In genomic region chr13:96510635-96511034, GRCm38 (mm10) we compare ENCODE assay signal across 9 mouse cellular contexts. TPM values are rescaled to one million over a fixed set of nuclear protein-coding genes. Genes with fewer than 3 reads are reported as not detected.
DNase-seq lines count a peak whose midpoint lies in the region; ATAC-seq and TF ChIP-seq lines count a peak whose summit lies in the region.
"Had no signal": no experiment of that assay in that cellular context is flagged by ENCODE, and none has a peak within 500 bp of the region (broad histone marks: within the 10 kb centered on the region; RNA-seq: fewer than 3 reads in every experiment).

No protein-coding gene starts in this region.

- peak overlapping the region; percentile 48; the same call in 1 of the 2 replicates for H3K27ac ChIP-seq in left cerebral cortex, adult 2 months
- peak overlapping the region; percentile 51 for H3K27ac ChIP-seq in heart, embryonic 15.5 days

- no peak overlapping the region for H3K9ac ChIP-seq in heart, embryonic 15.5 days

- no peak for DNase-seq in left cerebral cortex, adult 2 months (ENCODE audit: extremely low spot score in 1 of 2, low spot score in 2 of 2)
- DNase-seq in left cerebral cortex, postnatal 4 days: no peak
- peak; percentile 29 for DNase-seq in T-cell, adult 2 months (ENCODE audit: low spot score)
- peak; percentile 51 to 65 for DNase-seq in natural killer cell, adult 2 months (ENCODE audit: low spot score in 2 of 2)
- no peak for DNase-seq in cerebellum, adult 11 months
- no peak for DNase-seq in MN1 (ENCODE audit: low spot score)
- no peak for DNase-seq in cerebellum, adult 8-10 months

- H3K9me3 ChIP-seq in heart, embryonic 15.5 days (replicated peaks): no peaks in the 10 kb centered on the region

- TF ChIP-seq CTCF in left cerebral cortex, adult 2 months (IDR thresholded peaks at IDR 0.05): no peak

- intact Hi-C loops in left cerebral cortex, adult 2 months (cut with DNase I): no loop called here
- intact Hi-C loops in left cerebral cortex, postnatal 4 days (cut with DNase I): no loop called here

- WGBS in heart, embryonic 15.5 days: 55% methylated on average over 13 of the region's 13 CpGs

- H3K36me3 ChIP-seq in heart, embryonic 15.5 days: no peaks in the 10 kb centered on the region

- no peak overlapping the region for H3K4me2 ChIP-seq in heart, embryonic 15.5 days

- no peaks in the 10 kb centered on the region for H3K27me3 ChIP-seq in heart, embryonic 15.5 days

- H3K4me1 ChIP-seq in heart, embryonic 15.5 days (replicated peaks): peaks cover 14% of the 10 kb centered on the region

- ATAC-seq in heart, embryonic 15.5 days (replicated peaks; ENCODE audit: insufficient number of reproducible peaks, insufficient read depth, low FRiP score, low read depth): no peak

- H3K4me3 ChIP-seq in left cerebral cortex, adult 2 months: no peak overlapping the region
- no peak overlapping the region for H3K4me3 ChIP-seq in heart, embryonic 15.5 days

RNA-seq across cellular contexts. Expression of gene Gm17622, which starts 20.1 kb away (rescaled TPM):
- total RNA-seq in left cerebral cortex, adult 2 months (2021): not detected
- total RNA-seq in left cerebral cortex, postnatal 4 days (2021): not detected
- polyA plus RNA-seq in heart, embryonic 15.5 days (2015; fragmentation: Nextera tagmentation; extraction: Ambion mirVana): not detected in 2 replicates
- polyA plus RNA-seq: limb, embryonic 11.5 days had no signal

RNA-seq across cellular contexts. Expression of gene Polk, which starts 31.7 kb away (rescaled TPM):
- 10 to 100 TPM; 11.8 to 13.6 TPM for total RNA-seq in left cerebral cortex, adult 2 months (2021)
- total RNA-seq in left cerebral cortex, postnatal 4 days (2021): 1 to 10 TPM; 6.8 to 8.4 TPM
- 6.4 and 7.2 TPM in 2 replicates for polyA plus RNA-seq in heart, embryonic 15.5 days (2015; fragmentation: Nextera tagmentation; extraction: Ambion mirVana)

RNA-seq across cellular contexts. Expression of gene Col4a3bp, which starts 31.8 kb away (rescaled TPM):
- total RNA-seq in left cerebral cortex, adult 2 months (2021): 10 to 100 TPM; 68.3 to 68.5 TPM
- 10 to 100 TPM; 50.8 to 51.5 TPM for total RNA-seq in left cerebral cortex, postnatal 4 days (2021)
- 8.3 and 8.4 TPM in 2 replicates for polyA plus RNA-seq in heart, embryonic 15.5 days (2015; fragmentation: Nextera tagmentation; extraction: Ambion mirVana)

RNA-seq across cellular contexts. Expression of gene Ankdd1b, which starts 39.6 kb away (rescaled TPM):
- under 1 TPM; 0.14 to 0.23 TPM for total RNA-seq in left cerebral cortex, adult 2 months (2021)
- not detected for total RNA-seq in left cerebral cortex, postnatal 4 days (2021)
- 0.59 and 1.1 TPM in 2 replicates for polyA plus RNA-seq in heart, embryonic 15.5 days (2015; fragmentation: Nextera tagmentation; extraction: Ambion mirVana)

Comparison
In these comparisons a context has a peak if more than half of its experiments do, and no peak if none do; other contexts are left out.
1. DNase-seq: peak in T-cell, adult 2 months (single experiment) and natural killer cell, adult 2 months (2 of 2); none in left cerebral cortex, adult 2 months (0 of 2), left cerebral cortex, postnatal 4 days (single experiment), cerebellum, adult 11 months (single experiment), MN1 (single experiment) and cerebellum, adult 8-10 months (single experiment).